Mouse (Mus musculus) heart, postnatal 0 days (tissue): ENCODE results near the gene Shox2. TPM values are rescaled to one million over a fixed set of nuclear protein-coding genes. Genes with fewer than 3 reads are reported as not detected.

ENCODE experiments used
- ATAC-seq: fragments of 200-750 bp; cut with Nextera tagmentation; 2 replicates; pipeline ENCODE4 v1.8.0; 2017; ENCODE audit warnings: low read depth, moderate number of reproducible peaks, moderate library complexity; ENCODE audit not compliant: insufficient read depth
- DNase-seq: peaks from one replicate; pipeline ENCODE4 v3.0.0-alpha.2; 2016; ENCODE audit warnings: low spot score
- H3K27ac ChIP-seq: fragments of 300-500 bp; sonication (generic); 2 replicates; pipeline ENCODE4 v1.5.1; 2014; ENCODE audit warnings: low read depth, mild to moderate bottlenecking
- H3K27me3 ChIP-seq: fragments of 300-500 bp; sonication (generic); 2 replicates; pipeline ENCODE4 v1.6.1; 2014; ENCODE audit warnings: low read length, mixed read lengths; ENCODE audit not compliant: control insufficient read depth, insufficient read depth
- H3K36me3 ChIP-seq: fragments of 300-500 bp; sonication (generic); replicated peaks from 2 replicates; pipeline ENCODE4 v1.6.1; 2014; ENCODE audit warnings: low read length, mixed read lengths; ENCODE audit not compliant: control insufficient read depth, insufficient read depth
- H3K4me1 ChIP-seq: fragments of 300-500 bp; sonication (generic); 2 replicates; pipeline ENCODE4 v1.6.1; 2014; ENCODE audit warnings: antibody characterized with exemption; ENCODE audit not compliant: control insufficient read depth, insufficient read depth
- H3K4me2 ChIP-seq: fragments of 300-500 bp; sonication (generic); 2 replicates; pipeline ENCODE4 v1.6.1; 2014; ENCODE audit warnings: low read depth, mild to moderate bottlenecking, low read length, moderate library complexity
- H3K4me3 ChIP-seq: fragments of 300-500 bp; sonication (generic); 2 replicates; pipeline ENCODE4 v1.5.1; 2014; ENCODE audit warnings: low read depth, low read length
- H3K9ac ChIP-seq: fragments of 300-500 bp; sonication (generic); replicated peaks from 2 replicates; pipeline ENCODE4 v1.6.1; 2014; ENCODE audit warnings: low read depth, low read length, mixed read lengths
- H3K9me3 ChIP-seq: fragments of 300-500 bp; sonication (generic); replicated peaks from 2 replicates; pipeline ENCODE4 v1.6.1; 2016; ENCODE audit warnings: low read length; ENCODE audit not compliant: control insufficient read depth
- CTCF ChIP-seq: IDR thresholded peaks from 2 replicates; pipeline ENCODE4 v1.5.1; 2016; ENCODE audit warnings: antibody characterized with exemption, control low read depth, low read depth
- EP300 ChIP-seq: IDR thresholded peaks from 2 replicates; pipeline ENCODE4 v1.6.1; 2016; ENCODE audit warnings: antibody characterized with exemption, low read depth
- WGBS: fragments of 180-500 bp; shearing (Covaris S2); extraction: QIAGEN DNeasy Blood & Tissue Kit; methylation state at CpG from one replicate; pipeline ENCODE4 v1.1.7; 2014; 5-methylcytosine and 5-hydroxymethylcytosine counted together
- polyA plus RNA-seq: library from polyadenylated mRNA; unstranded; fragments of >200 nt; fragmentation: Nextera tagmentation; extraction: Ambion mirVana; gene quantifications from 2 replicates; pipeline ENCODE4 v1.2.1, GENCODE M21; 2015
- total RNA-seq: library from RNA; depleted of rRNA; stranded (reverse); fragments of >200 nt; gene quantifications from 2 replicates; pipeline ENCODE4 v1.2.3, GENCODE M21; 2014; ENCODE audit warnings: low replicate concordance; rRNA removed

Gene Shox2
- 0.11 and 0.73 TPM in 2 replicates for total RNA-seq
- polyA plus RNA-seq: 2.3 and 5.6 TPM in 2 replicates

GRCm38 (mm10) chr3:66981706-66982105, at the start of gene Shox2:
TSS of gene Shox2 (minus strand) at chr3:66981771.
- Histone ChIP-seq H3K4me3 (peak within 1 kb of the TSS; percentile 54), H3K9me3 (no peaks in the 10 kb centered on the region), H3K27me3 (peaks cover 81% of the 10 kb centered on the region), H3K36me3 (no peaks in the 10 kb centered on the region), H3K4me1 (peaks cover 22% of the 10 kb centered on the region), H3K4me2 (peak within 1 kb of the TSS; percentile 76), H3K27ac (no peak within 1 kb of the TSS), H3K9ac (peak within 1 kb of the TSS; percentile 22; the same call in 1 of the 2 replicates)
- no peak for TF ChIP-seq CTCF
- no peak for TF ChIP-seq EP300
- DNase-seq (no peak), ATAC-seq (no peak)
- WGBS: under 1% methylated on average over 15 of the region's 15 CpGs

- H3K27me3 ChIP-seq: no peaks in the 10 kb centered on the region
- TF ChIP-seq EP300 (no peak), CTCF (no peak)
- 84% methylated on average over 1 of the region's 1 CpGs for WGBS
- no peak for DNase-seq
- no peak overlapping the region for H3K27ac ChIP-seq
- peaks cover 21% of the 10 kb centered on the region; the same call in 1 of the 2 replicates for H3K36me3 ChIP-seq
- H3K4me2 ChIP-seq: no peak overlapping the region
- no peak for ATAC-seq
- no peak overlapping the region for H3K9ac ChIP-seq
- no peaks in the 10 kb centered on the region for H3K9me3 ChIP-seq
- no peak overlapping the region for H3K4me3 ChIP-seq
- H3K4me1 ChIP-seq: no peaks in the 10 kb centered on the region
Observed at GRCm38 (mm10) chr3:66996820-66997219, 15.2 kb upstream of the Shox2 start.

- Histone ChIP-seq H3K27me3 (peaks cover 36% of the 10 kb centered on the region), H3K9ac (peak overlapping the region; percentile 74), H3K27ac (no peak overlapping the region), H3K4me3 (peak overlapping the region; percentile 73), H3K4me1 (peaks cover 9% of the 10 kb centered on the region; the same call in 1 of the 2 replicates), H3K36me3 (no peaks in the 10 kb centered on the region), H3K9me3 (no peaks in the 10 kb centered on the region), H3K4me2 (peak overlapping the region; percentile 80)
- DNase-seq (no peak), ATAC-seq (no peak)
- 11% methylated on average over 1 of the region's 1 CpGs for WGBS
- TF ChIP-seq CTCF (no peak), EP300 (no peak)
Observed at GRCm38 (mm10) chr3:66986287-66986560, 4.7 kb upstream of the Shox2 start.

- peak overlapping the region; percentile 74 for H3K9ac ChIP-seq
- peak; percentile 79 for ATAC-seq
- peaks cover 41% of the 10 kb centered on the region for H3K27me3 ChIP-seq
- 0% methylated on average over 60 of the region's 60 CpGs for WGBS
- H3K27ac ChIP-seq: 0 out of 2 replicates have a peak overlapping the region, but pooled peaks have one; percentile 0
- H3K9me3 ChIP-seq: no peaks in the 10 kb centered on the region
- H3K36me3 ChIP-seq: no peaks in the 10 kb centered on the region
- H3K4me2 ChIP-seq: peak overlapping the region; percentile 80
- peak overlapping the region; percentile 73 for H3K4me3 ChIP-seq
- TF ChIP-seq EP300 (no peak), CTCF (no peak)
- peaks cover 14% of the 10 kb centered on the region for H3K4me1 ChIP-seq
- DNase-seq: no peak
Observed at GRCm38 (mm10) chr3:66985539-66986286, 4.1 kb upstream of the Shox2 start.

GRCm38 (mm10) chr3:66983481-66983880, 1.9 kb upstream of the Shox2 start:
- WGBS: 27% methylated on average over 3 of the region's 3 CpGs
- TF ChIP-seq CTCF (no peak), EP300 (no peak)
- no peak overlapping the region for H3K4me2 ChIP-seq
- H3K4me1 ChIP-seq: peaks cover 21% of the 10 kb centered on the region
- no peak overlapping the region for H3K4me3 ChIP-seq
- no peaks in the 10 kb centered on the region for H3K36me3 ChIP-seq
- peaks cover 64% of the 10 kb centered on the region for H3K27me3 ChIP-seq
- ATAC-seq (no peak), DNase-seq (no peak)
- no peak overlapping the region for H3K27ac ChIP-seq
- H3K9ac ChIP-seq: no peak overlapping the region
- H3K9me3 ChIP-seq: no peaks in the 10 kb centered on the region
